Mouse (Mus musculus): Measurements from ENCODE around the gene Htr7.

Htr7 gene

GRCm38 (mm10) chr19:35957656-35958055 lies 99.7 kb downstream of the Htr7 start:
- no peak for DNase-seq (ENCODE audit: low spot score)

- DNase-seq (ENCODE audit: low spot score): no peak
Observed at GRCm38 (mm10) chr19:35955698-35956097, 101.6 kb downstream of the Htr7 start.

DNA sequence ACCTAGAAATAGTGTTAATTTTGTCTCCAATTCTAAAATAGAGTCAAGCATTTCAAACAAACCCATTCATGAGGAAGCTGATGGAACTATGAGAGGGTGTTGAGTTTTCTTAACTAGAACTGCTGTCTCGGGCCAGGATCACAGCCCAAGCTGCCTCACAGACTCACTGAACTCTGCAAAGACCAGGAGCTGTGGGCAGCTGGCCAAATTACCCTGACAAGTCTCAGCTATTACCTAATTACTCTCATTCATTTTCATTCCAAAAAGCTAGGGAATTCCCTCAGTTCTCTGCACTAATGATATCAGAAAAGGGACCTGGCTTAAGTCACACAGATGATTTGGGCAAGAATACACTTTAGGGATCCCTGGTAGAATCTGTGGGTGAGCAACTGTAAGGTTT lies 107.4 kb downstream of the Htr7 start:
- no peak for DNase-seq (ENCODE audit: low spot score)

DNA sequence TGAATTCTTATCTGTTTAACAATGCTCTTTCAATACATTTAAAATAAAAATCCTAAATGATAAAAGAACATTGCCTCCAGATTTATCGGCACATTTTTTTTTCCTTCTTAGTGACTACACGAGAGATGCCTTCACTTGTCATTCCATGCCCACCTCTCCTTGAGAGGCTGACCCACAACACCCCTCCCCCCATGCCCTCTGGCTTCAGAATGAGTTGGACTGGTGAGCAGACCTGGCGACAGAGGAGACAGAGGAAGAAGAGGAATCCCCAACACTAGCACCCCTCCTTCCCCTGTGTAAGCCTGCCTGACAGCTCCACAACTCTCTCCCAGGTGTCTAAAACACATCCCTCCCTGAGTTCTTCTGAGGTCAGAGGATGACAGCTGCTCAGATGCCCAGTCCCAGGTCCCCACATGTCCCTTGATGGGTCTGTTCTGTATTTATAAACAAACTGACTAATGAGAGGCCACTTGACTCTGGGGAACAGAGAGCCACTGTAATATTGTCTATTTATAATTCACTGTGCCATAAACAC lies 132.3 kb downstream of the Htr7 start:
- no peak for DNase-seq (ENCODE audit: low spot score)

DNA sequence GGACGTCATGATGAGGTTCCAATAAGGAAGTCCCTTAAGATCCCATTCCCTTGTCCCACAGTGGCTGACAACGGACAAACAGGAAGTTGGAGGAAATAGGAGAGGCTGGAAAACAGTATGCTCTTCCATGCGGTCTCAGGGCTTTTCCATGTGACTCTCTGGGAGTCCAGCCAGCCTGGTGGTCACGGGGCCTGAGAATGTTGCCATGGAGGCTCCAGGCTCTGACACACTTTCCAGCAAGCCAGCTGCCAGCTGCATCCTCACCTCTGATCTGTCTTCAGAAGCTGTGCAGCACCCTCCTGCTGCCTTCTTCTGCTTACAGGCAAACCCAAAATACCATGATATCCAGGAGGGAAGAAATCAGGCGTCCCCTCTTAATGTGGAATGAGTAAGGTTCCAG lies 132.9 kb downstream of the Htr7 start:
- no peak for DNase-seq (ENCODE audit: low spot score)

Data from ovary, postnatal 10 days (tissue).